Mouse (Mus musculus) limb, embryonic 12.5 days (tissue): ENCODE data around the gene H2-Eb1. TPM values are rescaled to one million over a fixed set of nuclear protein-coding genes. Genes with fewer than 3 reads are reported as not detected.

Experiments
- ATAC-seq: fragments of 200-750 bp; cut with Nextera tagmentation; 2 replicates; pipeline ENCODE4 v1.8.0; 2017; ENCODE audit warnings: low read depth, moderate TSS enrichment; ENCODE audit not compliant: insufficient number of reproducible peaks, insufficient read depth, low FRiP score, low TSS enrichment
- H3K27ac ChIP-seq: fragments of 300-500 bp; sonication (generic); 2 replicates; pipeline ENCODE4 v1.5.1; 2016; ENCODE audit warnings: mild to moderate bottlenecking, moderate library complexity
- H3K27me3 ChIP-seq: fragments of 300-500 bp; sonication (generic); 2 replicates; pipeline ENCODE4 v1.6.1; 2016; ENCODE audit warnings: mild to moderate bottlenecking, moderate library complexity
- H3K36me3 ChIP-seq: fragments of 300-500 bp; sonication (generic); 2 replicates; pipeline ENCODE4 v1.6.1; 2016; ENCODE audit warnings: mild to moderate bottlenecking, moderate library complexity
- H3K4me1 ChIP-seq: fragments of 300-500 bp; sonication (generic); replicated peaks from 2 replicates; pipeline ENCODE4 v1.6.1; 2016
- H3K4me2 ChIP-seq: fragments of 300-500 bp; sonication (generic); 2 replicates; pipeline ENCODE4 v1.6.1; 2016; ENCODE audit warnings: mild to moderate bottlenecking, moderate library complexity
- H3K4me3 ChIP-seq: fragments of 300-500 bp; sonication (generic); replicated peaks from 2 replicates; pipeline ENCODE4 v1.5.1; 2016; ENCODE audit warnings: mild to moderate bottlenecking
- H3K9ac ChIP-seq: fragments of 300-500 bp; sonication (generic); replicated peaks from 2 replicates; pipeline ENCODE4 v1.6.1; 2016; ENCODE audit warnings: mild to moderate bottlenecking, moderate library complexity
- H3K9me3 ChIP-seq: fragments of 300-500 bp; sonication (generic); 2 replicates; pipeline ENCODE4 v1.6.1; 2016; ENCODE audit warnings: mild to moderate bottlenecking, moderate library complexity
- WGBS: fragments of 180-500 bp; shearing (Covaris S2); methylation state at CpG from one replicate; pipeline ENCODE4 v1.1.7; 2016; 5-methylcytosine and 5-hydroxymethylcytosine counted together
- polyA plus RNA-seq: library from polyadenylated mRNA; unstranded; fragments of >200 nt; fragmentation: Nextera tagmentation; extraction: Ambion mirVana; gene quantifications from 2 replicates; pipeline ENCODE4 v1.2.1, GENCODE M21; 2016

The H2-Eb1 gene
- polyA plus RNA-seq, 1 experiment from 2014 or later = 1.0 TPM

DNA sequence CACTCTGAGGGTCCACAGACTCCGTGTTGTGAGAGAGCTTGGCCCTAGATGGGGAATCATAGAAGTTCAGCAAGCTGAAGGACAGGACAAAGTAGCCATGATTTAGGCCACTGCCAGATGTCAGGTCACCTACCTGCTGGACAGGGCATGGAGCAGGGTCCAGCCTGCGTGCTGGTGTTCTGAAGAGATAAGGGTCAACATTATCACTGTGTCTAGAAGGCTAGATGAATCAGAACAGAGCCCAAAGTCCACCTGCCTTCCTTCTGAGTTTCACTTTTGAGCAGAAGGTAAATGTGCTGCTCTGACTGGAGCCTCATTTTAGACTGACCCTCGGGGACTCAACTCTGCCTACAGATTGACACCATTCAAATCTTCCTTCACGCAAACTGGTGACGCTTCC is 48.9 kb downstream of the H2-Eb1 start, which contains the start of gene Btnl2:
Btnl2 (plus strand) TSS at position 284 of the 400 bp plus-strand sequence.
- Histone ChIP-seq H3K4me1 (no peaks in the 10 kb centered on the region), H3K36me3 (no peaks in the 10 kb centered on the region), H3K9me3 (no peaks in the 10 kb centered on the region), H3K9ac (no peak within 1 kb of the TSS), H3K4me2 (no peak within 1 kb of the TSS), H3K4me3 (no peak within 1 kb of the TSS), H3K27ac (no peak within 1 kb of the TSS), H3K27me3 (peaks cover 6% of the 10 kb centered on the region; the same call in 1 of the 2 replicates)
- no peak for ATAC-seq
- 90% methylated on average over 5 of the region's 5 CpGs for WGBS

DNA sequence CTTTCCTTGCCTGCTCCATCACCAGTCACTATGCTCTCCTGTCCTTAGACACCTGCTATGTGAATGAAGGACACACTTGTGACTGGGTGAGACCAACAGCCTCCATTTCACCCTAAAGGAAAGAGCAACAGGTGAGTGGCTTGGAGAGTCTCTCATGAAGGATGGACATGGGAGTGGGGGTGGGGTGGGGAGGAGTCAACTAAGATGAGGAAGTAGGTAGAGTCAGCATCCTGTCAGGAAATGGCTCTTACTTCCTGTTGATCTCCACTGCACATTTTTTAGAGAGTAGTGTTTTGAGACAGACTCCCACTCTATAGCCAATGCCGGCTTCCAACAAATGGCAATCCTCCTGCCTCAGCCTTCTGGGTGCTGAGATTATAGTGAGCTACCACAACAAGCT is 49.3 kb downstream of the H2-Eb1 start:
- 88% methylated on average over 1 of the region's 1 CpGs for WGBS
- H3K4me3 ChIP-seq = no peak overlapping the region
- no peak overlapping the region for H3K4me2 ChIP-seq
- no peak overlapping the region for H3K9ac ChIP-seq
- no peaks in the 10 kb centered on the region for H3K4me1 ChIP-seq
- no peaks in the 10 kb centered on the region for H3K9me3 ChIP-seq
- no peak for ATAC-seq
- H3K27ac ChIP-seq = no peak overlapping the region
- H3K36me3 ChIP-seq = no peaks in the 10 kb centered on the region
- H3K27me3 ChIP-seq = peaks cover 6% of the 10 kb centered on the region; the same call in 1 of the 2 replicates

DNA sequence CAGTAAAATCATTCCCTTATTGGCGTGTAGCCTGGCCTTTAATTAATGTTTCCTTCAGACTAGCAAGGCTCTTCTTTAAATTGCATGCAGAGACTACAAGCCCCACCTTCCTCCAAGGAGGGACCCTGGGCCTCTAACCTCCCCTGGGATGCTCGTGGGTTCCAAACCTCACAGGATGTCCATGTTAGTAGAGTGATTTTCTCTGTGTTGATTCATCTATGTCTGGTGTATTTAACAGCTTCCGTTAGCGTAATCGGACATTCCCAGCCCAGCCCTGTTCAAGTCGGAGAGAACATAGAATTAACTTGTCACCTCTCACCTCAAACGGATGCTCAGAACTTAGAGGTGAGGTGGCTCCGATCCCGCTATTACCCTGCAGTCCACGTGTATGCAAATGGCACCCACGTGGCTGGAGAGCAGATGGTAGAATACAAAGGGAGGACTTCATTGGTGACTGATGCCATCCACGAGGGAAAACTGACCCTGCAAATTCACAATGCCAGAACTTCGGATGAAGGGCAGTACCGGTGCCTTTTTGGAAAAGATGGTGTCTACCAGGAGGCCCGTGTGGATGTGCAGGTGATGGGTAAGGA is 57.4 kb downstream of the H2-Eb1 start:
- H3K4me2 ChIP-seq = no peak overlapping the region
- WGBS = 83% methylated on average over 15 of the region's 15 CpGs
- H3K36me3 ChIP-seq = no peaks in the 10 kb centered on the region
- no peaks in the 10 kb centered on the region for H3K9me3 ChIP-seq
- no peaks in the 10 kb centered on the region for H3K27me3 ChIP-seq
- ATAC-seq = no peak
- no peak overlapping the region for H3K27ac ChIP-seq
- H3K4me3 ChIP-seq = no peak overlapping the region
- no peaks in the 10 kb centered on the region for H3K4me1 ChIP-seq
- no peak overlapping the region for H3K9ac ChIP-seq

DNA sequence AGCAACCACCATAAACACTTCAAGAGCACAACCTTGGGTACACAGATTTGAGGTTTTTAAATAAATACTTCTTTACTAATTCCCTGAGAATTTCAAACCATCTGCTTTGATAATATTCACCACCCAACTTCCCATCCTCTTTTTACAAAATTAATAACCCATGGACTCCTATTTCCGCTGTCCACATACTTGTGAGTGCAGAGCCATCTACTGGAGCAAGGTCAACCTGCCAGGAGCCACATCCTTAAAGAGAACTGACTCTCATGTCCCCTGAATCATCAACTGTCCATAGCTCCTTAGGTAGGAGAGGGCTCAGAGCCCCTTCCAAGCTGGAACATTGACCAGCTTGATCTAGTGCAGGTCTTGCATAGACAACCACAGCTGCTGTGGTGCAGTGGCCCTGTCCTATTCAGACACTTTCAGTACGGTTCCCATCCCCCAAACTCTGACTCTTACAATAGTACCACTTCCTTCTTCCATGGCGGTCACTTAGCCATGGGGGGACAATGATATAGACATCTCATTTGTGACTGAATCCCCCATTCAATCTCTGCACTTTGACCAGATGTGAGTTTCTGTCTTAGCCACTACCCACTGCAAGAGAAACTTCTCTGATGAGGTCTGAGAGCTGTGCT is 58.1 kb downstream of the H2-Eb1 start:
- WGBS = 87% methylated on average over 3 of the region's 3 CpGs
- ATAC-seq = no peak
- Histone ChIP-seq H3K27ac (no peak overlapping the region), H3K36me3 (no peaks in the 10 kb centered on the region), H3K9me3 (no peaks in the 10 kb centered on the region), H3K4me3 (no peak overlapping the region), H3K4me2 (no peak overlapping the region), H3K9ac (no peak overlapping the region), H3K4me1 (no peaks in the 10 kb centered on the region), H3K27me3 (no peaks in the 10 kb centered on the region)

DNA sequence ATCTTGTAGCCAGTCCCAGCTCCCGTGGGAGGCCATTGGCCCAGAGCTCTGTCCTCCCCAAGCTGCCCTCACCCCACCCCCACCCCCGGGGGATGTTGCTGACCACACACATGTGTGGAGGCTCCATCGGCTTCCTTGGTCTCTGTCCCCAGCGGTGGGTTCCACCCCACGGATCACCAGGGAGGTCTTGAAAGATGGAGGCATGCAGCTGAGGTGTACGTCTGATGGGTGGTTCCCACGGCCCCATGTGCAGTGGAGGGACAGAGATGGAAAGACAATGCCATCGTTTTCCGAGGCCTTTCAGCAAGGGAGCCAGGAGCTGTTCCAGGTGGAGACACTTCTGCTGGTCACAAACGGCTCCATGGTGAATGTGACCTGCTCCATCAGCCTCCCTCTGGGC is 59.4 kb downstream of the H2-Eb1 start:
- no peak overlapping the region for H3K27ac ChIP-seq
- 75% methylated on average over 10 of the region's 10 CpGs for WGBS

More for the DNA sequence above, 59.4 kb downstream of the H2-Eb1 start:
- H3K9me3 ChIP-seq = no peaks in the 10 kb centered on the region
- H3K36me3 ChIP-seq = no peaks in the 10 kb centered on the region
- no peaks in the 10 kb centered on the region for H3K4me1 ChIP-seq
- ATAC-seq = no peak
- H3K4me2 ChIP-seq = no peak overlapping the region
- no peak overlapping the region for H3K9ac ChIP-seq
- no peaks in the 10 kb centered on the region for H3K27me3 ChIP-seq
- H3K4me3 ChIP-seq = no peak overlapping the region

Other genes starting within 250 kb of the H2-Eb1 start
- 0.71 and 0.86 TPM in 2 replicates for gene H2-Oa, start 213.5 kb upstream of the H2-Eb1 start, polyA plus RNA-seq
- gene H2-DMa, start 186.3 kb upstream of the H2-Eb1 start, polyA plus RNA-seq = 11.1 and 13.2 TPM in 2 replicates
- gene Brd2, start 183.2 kb upstream of the H2-Eb1 start, polyA plus RNA-seq = 129 and 134 TPM in 2 replicates
- gene H2-DMb2, start 162.6 kb upstream of the H2-Eb1 start, polyA plus RNA-seq = 0.30 and 0.32 TPM in 2 replicates
- gene H2-DMb1, start 152.8 kb upstream of the H2-Eb1 start, polyA plus RNA-seq = 1.2 and 1.3 TPM in 2 replicates
- 4.1 and 5.7 TPM in 2 replicates for gene Tap1, start 118.3 kb upstream of the H2-Eb1 start, polyA plus RNA-seq
- 2.4 and 2.5 TPM in 2 replicates for gene Psmb9, start 118.1 kb upstream of the H2-Eb1 start, polyA plus RNA-seq
- 2.1 and 3.1 TPM in 2 replicates for gene Psmb8, start 108.1 kb upstream of the H2-Eb1 start, polyA plus RNA-seq
- 1.5 and 1.7 TPM in 2 replicates for gene Tap2, start 102.3 kb upstream of the H2-Eb1 start, polyA plus RNA-seq
- not detected in 2 replicates for gene H2-Ob, start 67.0 kb upstream of the H2-Eb1 start, polyA plus RNA-seq
- gene H2-Ab1, start 48.2 kb upstream of the H2-Eb1 start, polyA plus RNA-seq = 2.7 and 2.8 TPM in 2 replicates
- 0.50 TPM in 1 of 2 replicates, not detected in the other for gene H2-Aa, start 18.0 kb upstream of the H2-Eb1 start, polyA plus RNA-seq
- gene H2-Eb2, start 19.8 kb downstream of the H2-Eb1 start, polyA plus RNA-seq = 0.12 and 0.18 TPM in 2 replicates
- gene Btnl2, start 49.0 kb downstream of the H2-Eb1 start, polyA plus RNA-seq = not detected in 2 replicates
- gene Btnl1, start 71.3 kb downstream of the H2-Eb1 start, polyA plus RNA-seq = not detected in 2 replicates
- gene BC051142, start 93.0 kb downstream of the H2-Eb1 start, polyA plus RNA-seq = 0.40 and 1.3 TPM in 2 replicates
- gene Btnl4, start 171.5 kb downstream of the H2-Eb1 start, polyA plus RNA-seq = not detected in 2 replicates
- not detected in 2 replicates for gene Btnl6, start 211.5 kb downstream of the H2-Eb1 start, polyA plus RNA-seq